Mouse (Mus musculus) T-helper 1 cell (primary cell): ENCODE results near the gene Myl10.
"Not testable (repeated sequence)": the region's sequence is repeated elsewhere in the genome, so short reads cannot be mapped to it uniquely, and the experiment has no call there.

Source experiments
- in situ Hi-C: fragments of 300-600 bp; cut with MboI, MseI; formaldehyde crosslinking; loops from one replicate; pipeline ENCODE4 v1.15.1; 2025; ENCODE audit warnings: high pct_unique_total_duplicates

Gene Myl10

DNA sequence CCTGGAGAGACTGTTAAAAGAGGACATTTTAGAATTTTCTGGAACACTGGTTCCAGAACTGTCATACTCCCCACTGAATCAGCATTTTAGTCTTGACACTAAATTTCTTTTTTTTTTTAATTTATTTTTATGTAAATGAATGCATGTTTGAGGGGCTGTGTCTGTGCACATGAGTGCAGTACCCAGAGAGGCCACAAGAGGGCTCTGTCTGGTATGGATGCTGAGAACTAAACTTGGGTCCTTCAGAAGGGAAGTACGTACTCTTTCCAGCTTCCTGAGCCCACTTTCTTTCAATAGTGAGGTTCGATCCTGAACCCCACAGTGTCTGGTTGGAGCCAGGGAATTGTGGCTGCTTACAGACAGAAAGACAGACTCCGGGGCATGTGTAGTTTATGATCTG is 12.6 kb downstream of the Myl10 start:
- in situ Hi-C loops: loop anchor here (5.0 kb wide), 1 partner anchor 453 kb away; no protein-coding TSS in a partner anchor

DNA sequence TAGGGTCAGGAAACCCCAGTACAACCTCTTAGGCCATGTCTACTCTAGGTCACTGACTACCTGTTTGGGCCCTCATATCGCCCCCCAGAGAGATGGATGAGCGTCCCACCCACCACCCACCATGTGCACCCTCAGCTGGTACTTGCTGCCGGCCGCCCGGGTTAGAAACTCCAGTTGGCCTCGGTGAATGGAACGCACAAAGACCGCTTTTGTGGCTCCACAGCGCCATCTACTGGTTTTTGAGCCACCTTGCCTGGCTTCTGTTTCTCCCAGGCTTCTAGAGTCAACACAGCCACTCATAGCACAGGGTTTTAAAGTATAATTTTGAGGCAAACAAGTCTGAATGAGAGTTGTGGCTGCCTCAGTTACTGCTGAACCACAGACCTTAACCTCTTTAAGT is 13.9 kb downstream of the Myl10 start:
- in situ Hi-C loops: loop anchor here (5.0 kb wide), 1 partner anchor 455 kb away; no protein-coding TSS in a partner anchor

DNA sequence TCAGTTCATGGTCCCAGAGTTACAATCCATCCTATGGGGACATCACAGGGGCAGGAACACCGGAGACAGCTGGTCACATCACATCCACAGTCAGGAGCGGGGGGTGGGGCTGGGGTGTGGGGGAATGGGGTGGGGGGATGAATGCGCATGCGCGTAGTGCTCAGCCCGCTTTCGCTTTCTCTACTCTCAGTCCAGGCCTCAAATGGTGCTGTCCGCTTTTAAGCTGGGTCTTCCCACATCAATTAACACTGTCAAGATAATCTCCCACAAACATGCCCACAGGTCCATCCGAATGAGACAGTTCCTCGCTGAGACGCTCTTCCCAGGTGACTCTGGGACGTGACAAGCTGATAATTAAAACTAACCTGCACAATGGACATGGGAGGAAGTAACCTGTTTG is 15.2 kb downstream of the Myl10 start:
- in situ Hi-C loops: loop anchor here (5.0 kb wide), 1 partner anchor 456 kb away; no protein-coding TSS in a partner anchor

DNA sequence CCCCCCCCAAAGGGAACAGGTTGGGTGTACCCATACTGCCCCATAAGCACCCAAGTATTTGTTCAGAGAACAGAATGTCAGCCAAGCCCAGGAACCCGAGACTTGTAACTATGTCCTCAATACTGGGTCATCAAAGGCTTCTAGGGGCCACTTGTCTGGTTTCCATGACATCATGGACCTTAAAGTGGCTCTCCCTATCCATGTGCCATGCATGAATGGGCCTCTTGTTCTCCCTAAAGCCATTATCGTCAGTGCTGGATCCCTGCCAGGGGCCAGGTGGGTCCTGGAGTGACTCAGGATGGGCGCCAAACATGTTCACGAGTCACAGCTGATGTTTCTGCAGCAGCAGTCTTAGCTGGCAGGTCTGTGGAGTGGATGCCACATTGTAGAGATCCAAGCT is 17.8 kb downstream of the Myl10 start:
- in situ Hi-C loops: no loop called here

DNA sequence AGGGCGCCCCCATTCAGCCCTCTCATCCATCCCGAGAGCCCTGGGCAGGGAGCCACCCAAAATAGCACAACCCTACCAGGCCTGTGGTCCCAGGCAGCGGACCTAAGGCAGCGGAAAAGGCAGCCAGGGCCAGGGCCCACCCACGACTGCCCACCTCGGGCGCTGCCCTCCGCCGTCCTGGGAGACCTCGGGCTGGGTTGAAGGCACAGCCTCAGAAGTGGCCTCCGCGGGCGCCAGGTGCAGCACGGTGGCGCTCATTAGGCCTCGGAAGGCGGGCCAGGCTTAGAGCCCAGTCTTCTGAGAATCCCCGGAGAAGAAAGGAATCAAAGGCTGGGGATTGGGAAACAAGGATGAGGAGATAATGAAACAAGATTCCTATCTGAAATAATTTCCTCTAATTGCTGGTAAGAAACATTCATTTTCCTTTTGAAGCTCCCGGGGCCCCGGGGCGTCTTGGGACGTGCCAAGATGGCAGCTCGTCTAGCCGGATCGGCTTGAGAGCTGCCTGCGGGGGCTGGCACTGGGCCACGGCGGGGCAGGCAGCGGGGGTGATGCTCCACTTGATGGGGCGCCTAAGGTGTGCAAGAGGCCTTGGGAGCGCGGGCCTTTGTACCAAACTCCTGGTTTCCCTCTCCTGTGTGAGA is 21.4 kb downstream of the Myl10 start:
- in situ Hi-C loops: no loop called here

DNA sequence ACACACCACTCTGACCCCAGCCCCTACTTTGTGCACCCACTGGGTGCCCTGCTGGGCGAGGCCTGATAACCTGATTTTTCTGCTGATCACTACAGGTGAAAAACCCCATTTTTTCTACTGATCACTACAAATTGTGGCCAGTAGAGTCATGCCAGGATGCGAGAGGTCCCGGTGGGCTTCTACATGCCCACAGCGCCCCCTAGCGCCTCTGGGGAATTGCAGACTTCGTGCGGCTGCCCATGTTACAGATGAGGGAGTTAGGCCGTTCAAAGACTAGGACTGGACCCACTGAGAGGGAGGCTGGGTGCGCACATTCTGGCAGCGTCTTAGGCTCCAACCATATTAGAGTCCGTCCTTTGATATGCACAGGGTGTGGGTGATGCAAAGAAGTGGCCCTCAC is 21.9 kb downstream of the Myl10 start:
- in situ Hi-C loops: no loop called here

DNA sequence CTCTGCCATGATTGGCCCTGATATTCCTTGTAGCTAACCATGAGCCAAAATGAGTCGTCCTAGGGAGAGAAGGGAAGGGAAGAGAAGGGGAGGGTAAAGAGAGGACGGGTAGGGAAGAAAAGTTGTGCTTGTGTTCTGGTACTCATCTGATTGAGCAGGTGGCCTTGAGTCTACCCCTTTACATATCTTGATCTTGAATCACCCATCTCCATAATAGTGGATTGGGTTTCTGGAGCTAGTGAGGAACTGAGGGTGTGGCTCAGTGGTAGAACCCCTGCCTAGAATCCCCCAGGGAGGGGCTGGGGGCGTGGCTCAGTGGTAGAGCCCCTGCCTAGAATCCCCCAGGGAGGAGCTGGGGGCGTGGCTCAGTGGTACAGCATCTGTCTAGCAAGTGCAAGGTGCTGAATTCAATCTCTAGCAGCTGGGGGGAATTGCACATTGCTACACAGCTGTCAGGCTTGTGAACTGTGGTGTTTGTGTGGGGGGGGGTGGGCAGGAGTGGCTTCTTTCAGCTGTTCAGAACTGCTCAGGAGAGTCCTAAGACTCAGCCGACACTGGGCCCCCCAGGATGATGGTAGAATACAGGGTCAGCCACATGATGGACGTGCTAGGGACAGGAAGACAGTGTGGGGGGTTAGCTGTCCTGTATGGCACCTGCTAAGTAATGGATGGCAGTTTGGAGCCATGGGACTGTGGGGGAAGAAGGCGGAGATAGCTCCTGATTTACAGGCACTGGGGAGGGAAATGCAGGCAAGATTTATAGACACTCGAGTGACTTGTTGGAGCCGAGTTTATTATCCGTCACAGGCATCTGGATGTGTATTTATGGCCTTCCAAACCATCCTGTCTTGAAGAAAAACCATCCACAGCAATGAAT is 24.0 kb downstream of the Myl10 start:
- in situ Hi-C loops: no loop called here

DNA sequence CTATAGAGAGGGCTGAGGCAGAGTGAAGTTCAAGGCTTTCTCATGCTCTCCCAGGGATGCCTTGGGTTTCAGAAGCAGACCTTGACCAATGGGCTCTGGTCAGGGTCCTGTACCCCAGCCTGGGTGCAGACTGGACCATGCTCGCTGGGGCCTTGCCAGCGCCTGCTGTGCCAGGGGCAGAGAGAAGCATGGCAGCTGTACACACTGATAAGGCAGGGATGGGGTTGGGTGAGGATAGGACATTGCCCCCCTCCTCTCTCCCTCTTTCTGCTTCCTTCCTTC is 24.6 kb downstream of the Myl10 start:
- in situ Hi-C loops: no loop called here

DNA sequence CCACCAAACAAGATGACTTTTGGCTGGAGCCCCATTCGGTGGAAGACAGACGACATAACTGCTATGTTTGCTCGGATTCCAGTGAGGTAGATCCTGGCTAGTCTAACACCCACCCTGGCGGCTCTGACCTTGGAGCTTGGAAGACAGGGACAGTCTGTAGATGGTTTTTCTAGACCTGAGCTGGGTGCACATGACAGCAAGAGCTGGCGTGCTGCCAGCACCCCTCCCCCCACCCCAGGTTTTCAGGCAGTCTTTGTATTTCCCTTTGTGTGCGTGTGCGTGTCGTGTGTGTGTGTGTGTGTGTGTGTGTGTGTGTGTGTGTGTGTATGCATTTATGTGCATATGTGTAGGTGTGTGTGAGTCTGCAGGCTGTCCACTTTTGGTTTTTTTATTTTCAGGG is 25.7 kb downstream of the Myl10 start:
- in situ Hi-C loops: no loop called here

DNA sequence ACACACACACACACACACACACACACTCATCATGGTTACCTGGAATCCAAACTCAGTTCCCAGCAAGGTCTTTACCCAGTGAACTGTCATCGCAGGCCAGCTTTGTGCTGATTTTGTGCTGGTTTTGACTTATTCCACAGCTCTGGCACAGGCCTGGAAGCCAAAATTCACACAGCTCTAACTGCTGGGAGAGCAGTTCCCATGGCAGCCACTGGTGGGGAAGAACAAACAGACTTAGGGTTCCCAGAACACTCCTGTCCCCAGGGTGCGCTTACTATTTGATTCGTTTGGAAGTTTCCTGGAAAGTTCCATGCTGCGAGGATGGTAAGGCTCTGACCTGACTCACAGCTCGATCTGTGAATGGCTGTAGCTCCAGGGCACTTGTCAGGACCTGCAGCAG is 28.6 kb downstream of the Myl10 start:
- in situ Hi-C loops: no loop called here

DNA sequence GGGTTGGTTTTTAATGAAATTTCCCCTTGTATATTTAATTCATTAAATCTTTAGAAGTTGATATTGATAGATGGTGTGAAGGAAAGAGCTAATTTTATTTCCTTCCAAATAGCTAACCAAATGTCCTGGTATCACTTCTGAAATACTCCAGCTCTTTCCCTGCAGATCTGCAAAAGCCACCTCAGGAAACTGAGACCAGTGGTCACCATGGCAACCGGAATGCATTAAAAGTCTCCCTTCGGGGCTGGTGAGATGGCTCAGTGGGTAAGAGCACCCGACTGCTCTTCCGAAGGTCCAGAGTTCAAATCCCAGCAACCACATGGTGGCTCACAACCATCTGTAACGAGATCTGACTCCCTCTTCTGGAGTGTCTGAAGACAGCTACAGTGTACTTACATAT is 33.3 kb downstream of the Myl10 start:
- in situ Hi-C loops: not testable (repeated sequence)

DNA sequence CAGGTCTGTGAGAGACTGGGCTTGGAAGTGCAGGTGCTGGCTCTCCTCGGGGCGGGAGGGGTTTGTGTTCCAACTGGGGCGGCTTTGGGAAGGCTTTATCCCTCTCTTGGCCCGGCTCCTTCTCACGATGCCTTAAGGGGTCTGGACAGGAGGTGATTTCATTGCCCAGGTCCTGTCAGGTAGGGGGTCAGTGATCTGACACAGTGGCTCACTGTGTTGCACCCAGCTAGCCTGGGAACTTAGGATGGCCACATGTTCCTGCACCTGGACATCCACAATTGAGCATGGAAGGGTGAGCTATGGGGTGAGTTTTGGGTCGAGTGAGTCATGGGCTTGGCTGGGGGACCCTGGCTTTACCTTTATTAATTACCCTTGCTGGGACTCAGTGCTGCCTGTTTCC is 46.0 kb downstream of the Myl10 start:
- in situ Hi-C loops: no loop called here

DNA sequence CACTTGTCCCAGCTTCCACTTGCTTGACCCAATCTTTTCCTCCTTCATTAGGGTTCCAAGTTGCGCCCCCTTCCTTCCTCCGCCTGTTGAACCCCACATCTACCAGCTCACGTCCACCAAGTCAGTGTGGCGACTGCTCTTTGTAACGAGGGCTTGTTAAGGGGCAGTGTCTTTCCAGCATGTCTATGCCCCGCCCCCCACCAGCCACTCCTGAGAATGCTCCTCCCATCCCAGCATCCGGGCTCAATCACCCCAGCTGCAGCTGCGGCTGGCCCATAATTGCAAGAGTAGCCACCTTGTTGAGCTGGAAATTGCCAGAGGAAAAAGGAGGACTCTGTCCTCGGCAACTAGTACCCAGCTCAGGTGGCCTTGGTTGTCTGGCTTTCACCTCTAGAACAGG is 53.6 kb downstream of the Myl10 start:
- in situ Hi-C loops: no loop called here
